Mouse (Mus musculus): ENCODE measurements around the gene Tktl1.
"Not testable (repeated sequence)": the region's sequence is repeated elsewhere in the genome, so short reads cannot be mapped to it uniquely, and the experiment has no call there.

Gene Tktl1

DNA sequence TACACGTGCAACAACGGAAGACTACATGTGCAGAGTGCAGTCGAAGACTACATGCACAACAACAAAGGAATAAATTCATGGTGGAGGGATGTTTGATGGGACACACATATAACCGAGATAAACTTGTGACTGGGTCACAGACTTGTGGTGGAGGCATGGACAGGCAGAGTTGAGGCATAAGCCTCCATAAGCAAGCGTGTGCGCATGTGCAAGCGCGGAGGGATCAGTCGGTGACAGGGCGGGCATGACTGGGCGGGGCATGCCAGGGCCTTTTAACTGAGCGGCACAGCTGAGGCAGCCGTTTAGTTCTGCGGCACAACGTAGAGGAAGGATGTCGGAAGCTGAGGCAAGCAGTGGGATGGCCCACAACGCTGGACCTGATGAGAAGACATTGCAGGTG is at the start of gene Tktl1:
Tktl1 (plus strand) TSS at position 301 of the 400 bp plus-strand sequence.
- DNase-seq (ENCODE audit: low spot score in 2 of 2) = no peak

DNA sequence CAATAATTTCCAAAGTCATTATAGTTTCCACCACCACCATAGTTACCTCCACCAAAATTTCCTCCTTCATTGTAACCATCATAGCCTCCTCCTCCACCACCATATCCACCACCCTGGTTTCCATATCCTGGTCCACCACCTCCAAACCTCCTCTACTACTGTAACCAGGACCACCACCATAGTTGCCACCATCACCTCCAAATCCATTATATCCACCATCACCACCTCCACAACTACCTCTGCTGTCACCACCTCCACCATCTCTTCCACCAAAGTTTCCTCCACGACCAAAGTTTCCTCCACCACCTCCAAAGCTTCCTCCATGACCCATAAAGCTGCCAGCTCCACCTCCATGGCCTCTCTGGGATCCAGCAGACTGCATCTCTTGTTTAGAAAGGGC is 41.8 kb upstream of the Tktl1 start, which contains the start of gene Mecp2:
Mecp2 (minus strand) TSS at position 101 of the 400 bp plus-strand sequence.
- not testable (repeated sequence) for DNase-seq (ENCODE audit: low spot score in 2 of 2)

DNA sequence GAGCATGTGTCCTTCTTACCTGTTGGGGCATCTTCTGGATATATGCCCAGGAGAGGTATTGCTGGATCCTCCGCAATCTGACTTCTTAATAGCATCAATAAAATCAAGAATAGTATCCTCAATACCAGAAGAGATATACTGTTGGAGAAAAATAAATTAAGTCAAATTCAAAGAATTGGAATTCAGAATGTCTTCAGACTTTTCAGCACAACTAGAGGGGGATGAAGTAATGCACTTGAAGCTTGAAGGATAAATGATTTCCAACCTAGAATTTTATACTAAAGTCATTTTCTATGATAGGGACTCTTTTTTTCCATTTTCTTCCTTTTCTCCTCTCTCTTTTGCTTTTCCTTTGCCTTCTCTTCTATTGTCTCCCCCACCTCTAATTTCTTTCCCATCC is 9.3 kb upstream of the Tktl1 start, which contains the start of gene Tex28:
Tex28 (minus strand) TSS at position 101 of the 400 bp plus-strand sequence.
- DNase-seq (ENCODE audit: low spot score in 2 of 2) = no peak

DNA sequence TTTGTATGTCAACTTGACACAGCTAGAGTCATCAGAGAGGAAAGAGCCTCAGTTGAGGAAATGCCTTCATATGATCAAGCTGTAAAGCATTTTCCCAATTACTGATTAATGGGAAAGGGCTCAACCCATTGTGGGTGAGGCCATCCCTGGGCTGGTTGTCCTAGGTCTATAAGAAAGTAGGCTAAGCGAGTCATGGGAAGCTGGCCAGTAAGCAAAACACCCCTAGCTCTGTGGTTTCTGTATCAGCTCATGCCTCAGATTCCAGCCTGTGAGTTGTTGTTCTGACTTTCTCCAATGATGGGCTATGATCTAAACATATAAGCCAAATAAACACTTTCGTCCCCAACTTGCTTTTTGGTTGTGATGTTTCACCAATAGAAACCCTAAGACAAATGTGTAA is 26.5 kb downstream of the Tktl1 start:
- DNase-seq (ENCODE audit: low spot score in 2 of 2) = no peak

DNA sequence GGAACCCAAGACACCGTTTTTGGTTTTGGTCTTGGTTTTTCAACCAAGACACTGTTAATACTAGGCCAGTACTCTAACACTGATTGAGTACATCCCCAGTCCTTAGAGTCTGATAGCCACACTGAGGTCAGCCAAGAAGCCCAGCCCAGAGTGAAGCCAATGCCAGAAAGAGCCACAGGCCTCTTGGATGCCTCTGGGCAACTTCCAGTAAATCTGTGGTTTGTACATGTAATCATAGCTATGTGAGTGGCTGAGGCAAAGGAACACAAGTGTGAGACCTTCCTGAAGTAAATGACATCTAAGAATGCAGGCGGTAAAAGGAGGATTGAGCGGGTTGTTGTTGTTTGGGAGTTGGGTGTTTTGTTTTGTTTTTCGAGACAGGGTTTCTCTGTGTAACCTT is 41.4 kb downstream of the Tktl1 start:
- no peak for DNase-seq (ENCODE audit: low spot score in 2 of 2)

DNA sequence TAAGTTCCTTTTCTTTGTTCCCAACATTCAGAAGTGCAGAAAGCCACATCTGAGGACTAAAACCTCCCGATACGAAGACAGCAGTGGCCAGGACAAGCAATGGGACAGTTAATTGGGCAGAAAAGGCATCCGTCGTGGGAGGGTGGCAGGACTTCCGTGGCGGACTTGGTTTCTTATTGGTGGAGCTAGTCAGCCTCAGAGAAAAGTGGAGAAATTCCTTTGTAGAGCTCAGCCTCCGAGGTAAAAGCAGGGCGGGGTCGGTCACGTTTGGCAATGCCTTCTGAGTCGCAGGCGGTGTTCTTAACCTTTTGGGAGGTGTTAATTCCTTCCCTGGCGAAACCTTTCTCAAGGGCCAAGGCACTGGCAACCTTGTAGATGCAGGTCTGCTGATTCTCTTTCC is 42.4 kb downstream of the Tktl1 start:
- DNase-seq (ENCODE audit: low spot score in 2 of 2) = no peak

DNA sequence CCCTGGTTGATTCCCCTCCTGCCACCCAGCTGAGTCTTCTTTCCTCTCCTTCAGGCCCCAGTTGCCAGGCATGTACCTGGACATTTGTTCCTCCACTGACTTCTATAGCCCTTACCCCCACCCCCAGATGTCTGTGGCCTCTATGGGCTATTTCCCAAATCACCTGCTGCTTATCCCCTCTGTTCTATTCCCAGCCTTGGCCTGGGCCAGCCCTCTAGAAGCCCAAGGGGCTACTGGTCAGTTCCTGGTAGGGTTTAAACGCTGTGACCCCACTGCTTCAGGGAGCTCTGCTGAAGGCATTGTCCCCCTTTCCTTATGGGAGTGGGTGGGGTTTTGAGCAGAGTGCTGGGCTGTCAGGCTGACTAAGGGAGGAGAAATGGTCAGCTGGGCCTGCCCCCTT is 43.0 kb downstream of the Tktl1 start:
- not testable (repeated sequence) for DNase-seq (ENCODE audit: low spot score in 2 of 2)

DNA sequence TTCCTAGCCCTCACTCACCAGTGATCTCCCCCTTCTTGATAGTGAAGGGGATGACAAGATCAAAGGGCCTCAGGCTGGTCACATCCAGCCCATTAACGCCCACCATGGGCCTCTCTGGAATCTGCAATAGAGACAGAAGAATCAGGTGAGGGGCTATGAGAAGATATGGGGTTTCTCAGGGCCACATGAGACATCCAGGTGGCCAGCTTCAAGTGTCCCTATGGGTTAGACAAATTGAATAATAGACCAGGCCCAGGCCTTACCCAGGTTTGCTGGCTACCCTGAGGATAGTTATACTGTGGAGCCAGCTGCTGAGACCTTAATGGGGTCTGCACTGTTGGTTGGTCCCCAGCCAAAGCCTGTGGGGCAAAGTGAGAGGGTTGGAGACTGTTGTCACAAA is 53.0 kb downstream of the Tktl1 start:
- no peak for DNase-seq (ENCODE audit: low spot score in 2 of 2)

DNA sequence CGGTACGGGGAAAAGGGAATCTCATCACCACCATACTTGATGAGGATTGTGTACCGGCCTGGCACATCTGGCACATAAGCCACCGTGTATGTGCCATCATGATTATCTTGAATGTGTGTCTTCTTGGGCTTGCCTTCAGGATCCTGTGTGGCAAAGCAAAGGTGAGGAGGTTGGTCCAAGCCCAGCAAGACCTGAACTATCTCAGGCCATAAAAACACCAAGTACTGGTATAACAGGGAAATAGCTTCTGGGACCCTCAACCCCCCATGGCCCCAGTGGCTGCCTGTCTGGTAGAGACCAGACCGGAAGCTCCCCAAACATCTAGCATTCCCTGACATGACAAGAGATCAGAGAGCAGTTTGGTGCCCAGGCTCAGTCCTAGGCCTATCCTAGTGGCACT is 56.1 kb downstream of the Tktl1 start:
- no peak for DNase-seq (ENCODE audit: low spot score in 2 of 2)

DNA sequence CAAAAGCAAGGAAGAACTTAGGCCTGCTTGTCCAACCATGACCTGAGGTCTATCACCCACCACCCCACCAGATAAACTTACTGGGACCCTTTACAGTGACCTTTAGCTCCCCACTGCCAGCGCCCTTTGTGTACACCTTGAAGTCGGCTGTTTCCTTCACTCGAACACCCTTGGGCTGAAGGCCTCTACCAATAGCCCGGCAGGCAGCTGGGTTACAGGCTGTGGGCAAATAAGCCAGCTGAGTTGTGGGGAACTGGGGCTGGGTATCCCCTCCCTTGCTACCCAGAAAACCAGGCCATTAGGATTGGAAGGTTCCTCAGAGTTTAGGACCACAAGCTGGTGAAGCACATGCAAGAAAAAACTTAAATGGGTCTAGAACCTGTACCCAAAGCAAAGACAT is 63.3 kb downstream of the Tktl1 start:
- no peak for DNase-seq (ENCODE audit: low spot score in 2 of 2)

DNA sequence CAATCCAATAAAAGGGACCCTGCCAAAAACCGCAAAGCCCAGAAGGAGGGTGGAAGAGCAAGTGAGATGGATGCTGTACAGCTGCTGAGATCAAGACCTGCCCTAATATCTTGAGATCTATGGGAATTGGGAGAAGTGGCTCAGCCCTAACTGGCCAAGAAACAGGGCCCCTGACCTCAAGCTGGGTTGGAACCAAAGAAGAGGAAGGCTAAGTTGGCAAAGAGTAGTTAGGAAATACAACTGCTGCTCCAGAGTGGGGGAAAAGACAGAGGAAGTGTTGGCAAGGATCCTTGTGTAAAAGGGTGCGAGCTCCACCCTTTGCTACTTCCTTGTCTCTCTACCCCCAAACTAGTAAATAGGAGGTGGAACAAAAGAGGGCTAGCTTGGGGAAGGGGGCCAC is 66.3 kb downstream of the Tktl1 start:
- DNase-seq (ENCODE audit: low spot score in 2 of 2) = peak; percentile 17 to 58

DNA sequence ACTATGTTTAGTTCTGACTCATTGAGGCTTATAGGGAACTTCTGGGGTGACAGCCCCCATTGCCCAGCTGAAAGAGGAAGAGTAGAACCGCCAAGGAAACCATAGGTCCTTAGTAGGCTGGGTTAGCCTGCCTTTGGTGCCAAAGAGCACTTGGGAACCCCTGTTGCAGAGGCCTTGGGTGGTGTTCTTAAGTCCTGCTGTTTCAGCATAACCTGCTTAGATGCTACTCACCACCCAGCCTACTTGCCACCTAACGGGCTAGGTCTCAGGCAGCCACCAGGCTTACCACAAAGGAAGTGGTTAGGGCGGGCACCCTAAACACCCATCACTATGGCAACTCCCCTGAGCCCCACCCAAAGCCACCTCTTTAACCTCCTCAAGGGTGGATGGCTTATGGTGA is 66.7 kb downstream of the Tktl1 start:
- DNase-seq (ENCODE audit: low spot score in 2 of 2) = peak; percentile 28 to 56

DNA sequence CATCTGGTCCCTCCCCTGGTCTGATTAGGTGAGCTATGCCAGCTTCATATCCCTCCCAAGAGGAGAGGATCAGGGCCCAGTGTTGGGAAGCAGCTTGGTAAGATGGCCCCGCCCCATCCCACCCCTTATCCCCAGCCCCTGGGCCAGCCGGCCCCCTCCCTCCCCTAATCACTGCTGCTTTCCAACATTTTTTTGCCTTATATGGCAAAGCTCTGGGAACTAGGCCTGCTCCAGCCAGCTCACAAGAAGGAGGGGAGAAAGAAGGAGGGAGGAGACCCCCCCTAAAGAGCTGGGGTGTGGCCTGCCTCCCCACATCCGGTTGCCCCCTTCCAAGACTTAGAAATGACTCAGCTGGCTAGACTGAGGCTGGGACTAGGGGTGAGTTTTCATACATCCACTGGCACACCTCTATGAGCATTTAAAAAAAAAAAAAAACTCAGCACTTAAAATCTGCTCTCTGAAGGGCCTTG is 67.6 kb downstream of the Tktl1 start:
- DNase-seq (ENCODE audit: low spot score in 2 of 2) = peak; percentile 77 to 80

DNA sequence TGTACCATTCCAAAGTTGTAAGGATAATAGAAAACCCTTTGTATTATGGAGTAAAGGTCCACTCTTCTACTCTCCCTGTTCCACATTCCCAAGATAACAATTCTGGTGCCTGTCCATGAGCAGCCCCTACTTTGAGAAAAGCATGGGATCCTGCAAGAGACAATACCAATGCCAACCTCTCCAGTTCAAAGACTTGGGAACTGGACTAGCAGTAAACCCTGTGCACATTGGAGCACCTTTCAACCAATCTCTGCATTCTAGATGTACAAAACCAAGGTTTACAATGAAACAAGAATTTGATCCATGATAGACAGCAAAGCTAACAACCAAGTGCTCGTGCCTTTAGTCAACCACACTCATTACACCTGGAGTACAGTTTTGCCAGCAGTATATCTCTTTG is 68.0 kb downstream of the Tktl1 start:
- no peak for DNase-seq (ENCODE audit: low spot score in 2 of 2)

DNA sequence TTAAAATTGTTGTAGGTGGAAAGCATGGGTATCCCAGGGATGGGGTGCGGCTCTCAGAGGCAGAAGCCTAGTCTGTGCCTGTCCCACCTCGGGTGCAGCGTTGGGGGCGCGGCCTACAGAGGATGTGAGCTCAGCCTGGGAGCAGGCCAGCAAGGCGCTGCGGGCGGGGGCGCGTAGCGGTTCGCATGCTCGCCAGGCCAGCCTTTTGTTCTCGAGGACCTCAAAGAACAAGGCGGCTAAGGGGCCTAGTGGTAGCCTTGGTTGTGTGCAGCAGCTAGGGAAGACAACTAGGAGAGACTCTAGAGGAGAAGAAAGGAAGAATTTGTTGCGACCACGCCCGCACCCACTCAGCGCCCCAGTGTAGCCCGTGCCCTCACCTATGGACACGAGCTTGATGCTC is 68.6 kb downstream of the Tktl1 start:
- DNase-seq (ENCODE audit: low spot score in 2 of 2) = peak; percentile 84 to 85

DNA sequence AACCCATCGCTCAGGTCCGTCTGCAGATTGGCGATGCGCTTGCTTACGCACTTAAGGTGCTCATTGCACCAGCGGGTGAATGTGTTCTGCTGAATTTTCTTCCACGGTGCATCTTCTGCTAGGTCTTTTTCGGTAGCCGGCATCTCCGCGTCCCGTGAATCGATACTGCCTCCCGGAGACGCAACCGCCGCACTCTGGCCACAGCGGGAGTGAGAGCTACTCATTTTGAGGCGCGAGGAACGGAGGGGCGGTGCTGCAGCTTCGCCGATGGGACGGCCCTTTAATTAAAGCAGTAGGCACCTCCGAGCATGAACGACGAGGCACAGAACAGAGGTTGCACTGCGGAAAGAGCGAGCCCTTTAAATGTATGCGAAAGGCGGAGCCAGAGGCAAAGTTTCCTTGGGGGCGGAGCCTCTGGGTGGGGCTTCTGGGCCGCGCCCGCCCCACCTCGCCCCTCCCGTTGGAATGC is 69.2 kb downstream of the Tktl1 start:
- peak; percentile 90 to 92 for DNase-seq (ENCODE audit: low spot score in 2 of 2)

DNA sequence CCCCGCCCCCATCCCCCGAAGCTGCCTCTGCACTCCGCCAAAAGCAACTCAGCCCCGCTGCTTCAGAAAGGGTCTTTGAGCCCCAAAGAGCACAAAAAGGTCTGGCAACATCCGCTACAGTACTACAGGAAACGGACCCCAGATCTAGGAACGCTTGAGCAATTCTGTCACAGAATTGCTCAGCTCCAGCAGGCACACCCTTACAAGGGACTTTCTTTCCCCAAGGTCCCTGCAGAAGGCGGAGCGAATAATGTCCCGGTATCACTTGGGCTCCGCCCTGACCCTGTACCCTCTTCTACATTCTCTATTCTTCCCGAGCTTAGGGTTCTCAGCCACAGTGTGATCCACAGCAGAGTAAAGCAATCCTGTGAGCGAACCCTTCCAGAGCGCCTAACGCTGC is 69.6 kb downstream of the Tktl1 start:
- DNase-seq (ENCODE audit: low spot score in 2 of 2) = peak in 1 of 2 experiments; percentile 58

DNA sequence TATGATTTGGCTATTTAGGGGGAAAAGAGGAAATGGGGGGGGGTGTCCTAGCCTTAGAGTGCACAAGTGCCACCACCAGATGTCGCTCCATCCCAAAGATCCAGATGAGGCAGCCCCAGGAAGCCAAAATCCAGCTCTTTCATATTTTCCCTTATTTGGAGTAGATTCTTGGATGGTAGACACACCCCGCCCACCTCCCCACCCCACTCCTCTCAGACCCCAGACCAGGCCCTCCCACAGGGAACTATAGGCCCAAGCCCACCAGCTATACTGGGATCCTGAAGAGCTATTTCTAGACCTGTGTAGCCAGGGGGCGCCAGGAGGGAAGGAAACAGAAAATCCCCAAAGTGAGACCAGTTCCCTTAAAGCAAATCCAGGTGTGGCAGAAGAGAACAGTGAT is 71.6 kb downstream of the Tktl1 start:
- peak; percentile 52 to 63 for DNase-seq (ENCODE audit: low spot score in 2 of 2)

DNA sequence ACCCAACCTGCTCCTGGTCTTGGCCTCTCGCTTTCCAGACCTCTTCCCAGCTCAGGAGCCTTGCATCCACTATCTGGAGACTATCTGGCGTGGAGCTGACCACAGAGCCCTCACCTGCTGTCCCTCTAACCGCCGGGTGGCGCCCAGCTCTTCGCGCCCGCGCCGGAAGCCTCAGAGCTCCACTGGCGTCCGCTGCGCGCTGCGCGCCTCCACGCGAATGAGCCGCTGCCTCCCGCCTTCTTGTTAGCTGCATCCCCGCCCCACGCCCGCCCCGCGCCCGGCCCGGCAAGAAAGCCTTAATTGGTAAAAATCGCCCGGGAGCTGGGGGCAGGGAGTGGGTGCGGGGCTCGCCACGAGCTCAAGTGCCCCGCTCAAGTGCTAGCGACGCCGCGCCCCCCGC is 72.6 kb downstream of the Tktl1 start, which contains the start of gene Flna:
Flna (minus strand) TSS at position 206 of the 400 bp plus-strand sequence.
- peak; percentile 61 to 63 for DNase-seq (ENCODE audit: low spot score in 2 of 2)

DNA sequence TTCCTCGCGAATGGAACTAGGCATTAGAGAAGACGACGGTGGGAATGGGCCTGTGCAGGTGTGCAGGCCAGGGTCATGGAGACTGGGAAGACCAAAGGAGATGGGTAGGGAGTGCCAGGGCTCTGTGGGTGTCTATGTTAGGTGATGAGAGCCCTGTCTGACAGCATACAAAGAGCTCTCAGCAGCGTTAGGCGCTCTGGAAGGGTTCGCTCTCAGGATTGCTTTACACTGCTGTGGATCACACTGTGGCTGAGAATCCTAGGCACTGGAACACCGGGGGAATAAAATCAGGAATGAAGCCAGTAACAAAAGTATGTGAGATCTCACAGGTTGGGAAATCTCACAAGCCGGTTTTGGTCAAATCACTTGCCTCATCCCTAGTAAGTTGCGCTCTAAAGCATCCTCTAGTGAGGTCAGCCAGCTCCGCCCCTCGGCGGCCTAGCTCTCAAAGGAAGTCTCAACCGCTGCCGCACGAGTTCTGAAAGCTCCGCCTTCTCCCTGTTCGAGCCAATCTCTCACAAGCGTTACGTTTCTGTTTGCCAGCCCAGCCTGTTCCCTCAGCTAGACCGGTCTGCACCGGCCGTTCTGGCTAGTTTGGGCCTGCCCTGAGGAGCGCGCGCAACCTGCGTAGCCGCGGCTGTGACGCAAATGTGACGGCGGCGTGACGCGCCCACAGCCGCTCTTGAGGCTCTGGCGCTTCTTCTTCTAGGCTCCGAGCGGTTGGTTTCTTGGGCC is 77.3 kb downstream of the Tktl1 start, which contains the start of gene Emd:
Emd (plus strand) TSS at position 535 of the 735 bp plus-strand sequence.
- DNase-seq (ENCODE audit: low spot score in 2 of 2) = peak; percentile 93 to 95

DNA sequence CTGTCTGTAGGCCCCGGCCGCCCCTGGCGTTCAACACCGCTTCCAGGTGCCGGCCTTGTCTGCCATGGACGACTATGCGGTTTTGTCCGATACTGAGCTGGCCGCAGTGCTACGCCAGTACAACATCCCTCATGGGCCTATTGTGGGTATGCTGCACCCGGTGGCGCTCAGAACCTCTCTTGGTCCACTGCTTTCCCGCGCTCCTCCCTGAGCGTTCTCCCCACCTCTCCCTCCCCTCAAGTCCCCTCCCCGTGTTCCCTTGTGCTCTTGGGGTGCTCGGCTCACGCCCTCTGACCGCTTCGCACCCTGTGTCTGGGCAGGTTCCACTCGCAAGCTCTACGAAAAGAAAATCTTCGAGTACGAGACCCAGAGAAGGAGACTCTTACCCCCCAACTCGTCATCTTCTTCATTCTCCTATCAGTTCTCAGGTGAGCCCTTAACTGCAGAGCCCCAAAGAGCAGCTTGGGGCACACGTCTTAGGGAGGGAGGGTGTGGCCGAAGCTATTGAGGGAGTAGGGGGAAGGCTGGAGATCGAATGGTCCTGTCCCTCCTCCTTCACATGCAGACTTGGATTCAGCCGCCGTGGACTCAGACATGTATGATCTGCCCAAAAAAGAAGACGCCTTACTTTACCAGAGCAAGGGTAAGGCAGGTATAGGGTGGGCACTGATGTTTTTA is 78.0 kb downstream of the Tktl1 start:
- DNase-seq (ENCODE audit: low spot score in 2 of 2) = no peak

DNA sequence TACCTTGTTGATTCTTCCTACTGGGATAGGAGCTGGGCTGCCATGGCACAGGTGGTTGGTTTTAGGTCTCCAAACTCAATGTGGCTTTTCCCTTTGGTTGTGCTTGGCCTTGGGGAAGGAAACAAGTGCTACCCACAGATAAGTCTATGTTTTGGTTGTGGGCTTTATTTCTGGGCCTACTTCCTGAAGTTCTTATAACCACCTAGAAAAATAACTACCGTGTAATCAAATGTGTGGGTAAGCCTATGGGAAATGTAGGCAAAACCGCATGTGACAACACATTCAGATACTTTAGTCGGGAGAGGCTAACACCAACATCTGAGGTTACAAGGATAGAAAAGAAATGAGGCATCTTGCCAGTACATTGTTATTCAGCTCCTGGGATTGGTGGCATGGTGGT is 80.7 kb downstream of the Tktl1 start:
- DNase-seq (ENCODE audit: low spot score in 2 of 2) = no peak

Measured in heart, adult 9 months (tissue).